Mouse (Mus musculus) lung, embryonic 16.5 days (tissue): ENCODE results near the gene Cox7a2. TPM values are rescaled to one million over a fixed set of nuclear protein-coding genes. Genes with fewer than 3 reads are reported as not detected.

Experiments used
- ATAC-seq: fragments of 200-750 bp; cut with Nextera tagmentation; 2 replicates; pipeline ENCODE4 v1.8.0; 2017; ENCODE audit warnings: low read depth, mild to moderate bottlenecking, moderate library complexity
- H3K27ac ChIP-seq: fragments of 300-500 bp; sonication (generic); 2 replicates; pipeline ENCODE4 v1.5.1; 2014; ENCODE audit warnings: mild to moderate bottlenecking, control low read depth, low read length
- H3K27me3 ChIP-seq: fragments of 300-500 bp; sonication (generic); 2 replicates; pipeline ENCODE4 v1.6.1; 2014; ENCODE audit warnings: low read depth, low read length, mixed read lengths; ENCODE audit not compliant: control insufficient read depth, insufficient read depth
- H3K36me3 ChIP-seq: fragments of 300-500 bp; sonication (generic); 2 replicates; pipeline ENCODE4 v1.6.1; 2014; ENCODE audit warnings: low read length; ENCODE audit not compliant: control insufficient read depth, insufficient read depth
- H3K4me1 ChIP-seq: fragments of 300-500 bp; sonication (generic); replicated peaks from 2 replicates; pipeline ENCODE4 v1.6.1; 2014; ENCODE audit warnings: low read length, mixed read lengths; ENCODE audit not compliant: control insufficient read depth, insufficient read depth
- H3K4me2 ChIP-seq: fragments of 300-500 bp; sonication (generic); 2 replicates; pipeline ENCODE4 v1.6.1; 2014; ENCODE audit warnings: low read depth, low read length, control low read depth
- H3K4me3 ChIP-seq: fragments of 300-500 bp; sonication (generic); 2 replicates; pipeline ENCODE4 v1.5.1; 2014; ENCODE audit warnings: mild to moderate bottlenecking, low read length, control low read depth
- H3K9ac ChIP-seq: fragments of 300-500 bp; sonication (generic); 2 replicates; pipeline ENCODE4 v1.6.1; 2014; ENCODE audit warnings: low read length, control low read depth
- H3K9me3 ChIP-seq: fragments of 300-500 bp; sonication (generic); 2 replicates; pipeline ENCODE4 v1.6.1; 2016; ENCODE audit warnings: low read length; ENCODE audit not compliant: control insufficient read depth
- WGBS: fragments of 180-500 bp; shearing (Covaris S2); extraction: QIAGEN DNeasy Blood & Tissue Kit; methylation state at CpG from one replicate; pipeline ENCODE4 v1.1.7; 2014; 5-methylcytosine and 5-hydroxymethylcytosine counted together
- polyA plus RNA-seq: library from polyadenylated mRNA; unstranded; fragments of >200 nt; fragmentation: Nextera tagmentation; extraction: Ambion mirVana; gene quantifications from 2 replicates; pipeline ENCODE4 v1.2.1, GENCODE M21; 2015

Gene Cox7a2
- polyA plus RNA-seq, 1 experiment from 2014 or later: 676 TPM

- Histone ChIP-seq H3K27me3 (no peaks in the 10 kb centered on the region), H3K9me3 (no peaks in the 10 kb centered on the region), H3K4me3 (no peak overlapping the region), H3K36me3 (peaks cover 16% of the 10 kb centered on the region), H3K4me1 (no peaks in the 10 kb centered on the region), H3K4me2 (no peak overlapping the region), H3K9ac (no peak overlapping the region), H3K27ac (no peak overlapping the region)
- no peak for ATAC-seq
- 70% methylated on average over 8 of the region's 8 CpGs for WGBS
Observed at GRCm38 (mm10) chr9:79751846-79752245, 7.8 kb downstream of the Cox7a2 start.

- Histone ChIP-seq H3K27me3 (no peaks in the 10 kb centered on the region), H3K36me3 (peaks cover 12% of the 10 kb centered on the region), H3K4me3 (no peak overlapping the region), H3K9me3 (no peaks in the 10 kb centered on the region), H3K9ac (no peak overlapping the region), H3K4me2 (no peak overlapping the region), H3K27ac (no peak overlapping the region), H3K4me1 (no peaks in the 10 kb centered on the region)
- no peak for ATAC-seq
- 34% methylated on average over 7 of the region's 7 CpGs for WGBS
Observed at GRCm38 (mm10) chr9:79750709-79751108, 9.0 kb downstream of the Cox7a2 start.

GRCm38 (mm10) chr9:79745036-79745435 is 14.6 kb downstream of the Cox7a2 start:
- Histone ChIP-seq H3K27ac (no peak overlapping the region), H3K27me3 (no peaks in the 10 kb centered on the region), H3K4me3 (no peak overlapping the region), H3K36me3 (0 out of 2 replicates have a peak, but pooled peaks cover 3% of the 10 kb centered on the region), H3K4me1 (no peaks in the 10 kb centered on the region), H3K4me2 (no peak overlapping the region), H3K9ac (no peak overlapping the region), H3K9me3 (no peaks in the 10 kb centered on the region)
- WGBS: 59% methylated on average over 4 of the region's 4 CpGs
- ATAC-seq: no peak

- H3K27me3 ChIP-seq: no peaks in the 10 kb centered on the region
- H3K27ac ChIP-seq: no peak overlapping the region
- 76% methylated on average over 6 of the region's 6 CpGs for WGBS
- no peak overlapping the region for H3K4me3 ChIP-seq
- no peaks in the 10 kb centered on the region for H3K36me3 ChIP-seq
- no peak for ATAC-seq
- no peaks in the 10 kb centered on the region for H3K9me3 ChIP-seq
- no peak overlapping the region for H3K9ac ChIP-seq
- H3K4me2 ChIP-seq: no peak overlapping the region
- no peaks in the 10 kb centered on the region for H3K4me1 ChIP-seq
Observed at GRCm38 (mm10) chr9:79735608-79736007, 24.1 kb downstream of the Cox7a2 start.

GRCm38 (mm10) chr9:79730301-79730700 is 29.4 kb downstream of the Cox7a2 start:
- Histone ChIP-seq H3K27me3 (no peaks in the 10 kb centered on the region), H3K36me3 (no peaks in the 10 kb centered on the region), H3K4me3 (no peak overlapping the region), H3K9ac (no peak overlapping the region), H3K9me3 (no peaks in the 10 kb centered on the region), H3K27ac (no peak overlapping the region), H3K4me2 (no peak overlapping the region), H3K4me1 (no peaks in the 10 kb centered on the region)
- WGBS: 59% methylated on average over 5 of the region's 5 CpGs
- no peak for ATAC-seq

- 35% methylated on average over 5 of the region's 5 CpGs for WGBS
- H3K9me3 ChIP-seq: no peaks in the 10 kb centered on the region
- H3K27ac ChIP-seq: no peak overlapping the region
- no peak for ATAC-seq
- H3K27me3 ChIP-seq: peaks cover 15% of the 10 kb centered on the region
- no peak overlapping the region for H3K4me2 ChIP-seq
- H3K9ac ChIP-seq: no peak overlapping the region
- peaks cover 12% of the 10 kb centered on the region; the same call in 1 of the 2 replicates for H3K4me1 ChIP-seq
- H3K4me3 ChIP-seq: no peak overlapping the region
- H3K36me3 ChIP-seq: no peaks in the 10 kb centered on the region
Observed at GRCm38 (mm10) chr9:79723090-79723489, 36.6 kb downstream of the Cox7a2 start.

- no peak overlapping the region for H3K27ac ChIP-seq
- no peak overlapping the region for H3K9ac ChIP-seq
- no peaks in the 10 kb centered on the region for H3K36me3 ChIP-seq
- H3K27me3 ChIP-seq: peaks cover 15% of the 10 kb centered on the region
- ATAC-seq: no peak
- H3K9me3 ChIP-seq: no peaks in the 10 kb centered on the region
- no peak overlapping the region for H3K4me3 ChIP-seq
- peaks cover 22% of the 10 kb centered on the region; the same call in 1 of the 2 replicates for H3K4me1 ChIP-seq
- peak overlapping the region; percentile 9; the same call in 1 of the 2 replicates for H3K4me2 ChIP-seq
- WGBS: 7% methylated on average over 9 of the region's 9 CpGs
Observed at GRCm38 (mm10) chr9:79721056-79721455, 38.6 kb downstream of the Cox7a2 start.

GRCm38 (mm10) chr9:79720143-79720542 is 39.5 kb downstream of the Cox7a2 start:
- Histone ChIP-seq H3K27me3 (peaks cover 15% of the 10 kb centered on the region), H3K4me2 (no peak overlapping the region), H3K36me3 (no peaks in the 10 kb centered on the region), H3K9ac (no peak overlapping the region), H3K4me1 (peaks cover 22% of the 10 kb centered on the region; the same call in 1 of the 2 replicates), H3K27ac (no peak overlapping the region), H3K4me3 (no peak overlapping the region), H3K9me3 (no peaks in the 10 kb centered on the region)
- 53% methylated on average over 9 of the region's 9 CpGs for WGBS
- ATAC-seq: no peak

- H3K36me3 ChIP-seq: no peaks in the 10 kb centered on the region
- WGBS: under 1% methylated on average over 28 of the region's 28 CpGs
- ATAC-seq: peak; percentile 32; the same call in 1 of the 2 replicates
- peak overlapping the region; percentile 14 for H3K27ac ChIP-seq
- H3K9me3 ChIP-seq: no peaks in the 10 kb centered on the region
- H3K9ac ChIP-seq: peak overlapping the region; percentile 73
- H3K27me3 ChIP-seq: peaks cover 15% of the 10 kb centered on the region
- peaks cover 22% of the 10 kb centered on the region for H3K4me1 ChIP-seq
- H3K4me3 ChIP-seq: peak overlapping the region; percentile 52
- peak overlapping the region; percentile 70 for H3K4me2 ChIP-seq
Observed at GRCm38 (mm10) chr9:79719451-79719850, 40.2 kb downstream of the Cox7a2 start.
